Mouse (Mus musculus) ES-E14 (cell line): Measurements from ENCODE around the gene Gstm6. TPM values are rescaled to one million over a fixed set of nuclear protein-coding genes. Genes with fewer than 3 reads are reported as not detected.

Source experiments
- DNase-seq: peaks from one replicate; pipeline ENCODE4 v3.0.0-alpha.2; 2013; ENCODE audit warnings: low read depth, low spot score
- H3K27ac ChIP-seq: 2 replicates; pipeline ENCODE4 v1.5.1; 2012; ENCODE audit warnings: low read depth, mild to moderate bottlenecking, low read length, moderate library complexity, mixed read lengths; ENCODE audit not compliant: poor library complexity, insufficient read depth, severe bottlenecking
- H3K36me3 ChIP-seq: 2 replicates; pipeline ENCODE4 v1.6.1; 2012; ENCODE audit warnings: mild to moderate bottlenecking, low read length, moderate library complexity, mixed read lengths; ENCODE audit not compliant: control insufficient read depth, poor library complexity, insufficient read depth, severe bottlenecking
- H3K4me1 ChIP-seq, 2 experiments: fragments of 150-350 bp in 1 of 2; sonication (generic) in 1 of 2; 2 replicates each; pipeline ENCODE4 v1.6.1; 2012; ENCODE audit warnings: low read length in 2 of 2, mild to moderate bottlenecking in 1 of 2, mixed read lengths in 1 of 2; ENCODE audit not compliant: control insufficient read depth in 2 of 2, insufficient read depth in 2 of 2, poor library complexity in 1 of 2
- H3K4me3 ChIP-seq, 2 experiments: fragments of 150-350 bp in 1 of 2; sonication (generic) in 1 of 2; 2 replicates each; pipeline ENCODE4 v1.5.1; 2012; ENCODE audit warnings: low read length in 2 of 2, low read depth in 1 of 2, mild to moderate bottlenecking in 1 of 2, mixed read lengths in 1 of 2; ENCODE audit not compliant: insufficient read depth in 1 of 2, poor library complexity in 1 of 2, severe bottlenecking in 1 of 2
- H3K9ac ChIP-seq: 2 replicates; pipeline ENCODE4 v1.6.1; 2012; ENCODE audit warnings: low read depth, mild to moderate bottlenecking, low read length, mixed read lengths; ENCODE audit not compliant: poor library complexity, insufficient read depth, severe bottlenecking
- H3K9me3 ChIP-seq: fragments of 150-350 bp; sonication (generic); 2 replicates; pipeline ENCODE4 v1.6.1; 2012; ENCODE audit warnings: low read depth, mild to moderate bottlenecking, low read length; ENCODE audit not compliant: control insufficient read depth, insufficient read depth
- CHD2 ChIP-seq: IDR thresholded peaks from 2 replicates; pipeline ENCODE4 v1.6.1; 2014; ENCODE audit warnings: mild to moderate bottlenecking, low read depth, low read length, inconsistent platforms
- HCFC1 ChIP-seq: IDR thresholded peaks from 2 replicates; pipeline ENCODE4 v1.6.1; 2012; ENCODE audit warnings: low read length, inconsistent platforms, borderline replicate concordance; ENCODE audit not compliant: insufficient read depth
- MAFK ChIP-seq: IDR thresholded peaks from 2 replicates; pipeline ENCODE4 v1.6.1; 2014; ENCODE audit warnings: mild to moderate bottlenecking, low read depth, low read length, inconsistent platforms; ENCODE audit not compliant: insufficient read depth
- ZC3H11A ChIP-seq: IDR thresholded peaks from 2 replicates; pipeline ENCODE4 v1.6.1; 2012; ENCODE audit warnings: low read depth, mild to moderate bottlenecking, inconsistent platforms, low read length, borderline replicate concordance
- ZNF384 ChIP-seq: IDR thresholded peaks from 2 replicates; pipeline ENCODE4 v1.6.1; 2012; ENCODE audit warnings: low read depth, low read length, inconsistent platforms
- in situ Hi-C, 2 experiments: fragments of 600-800 bp; cut with MboI; formaldehyde crosslinking; loops; one replicate each; pipeline ENCODE4 v1.15.1; 2025; ENCODE audit warnings: low sequenced_read_pairs in 2 of 2, inconsistent platforms in 1 of 2; ENCODE audit not compliant: unreplicated experiment in 2 of 2
- total RNA-seq: library from RNA; depleted of rRNA; stranded (reverse); fragments of 300-350 nt; gene quantifications from 2 replicates; pipeline ENCODE4 v1.2.3, GENCODE M21; 2012

Gene Gstm6
- total RNA-seq, 1 experiment, result 0.98 TPM

- TF ChIP-seq MAFK (no peak), HCFC1 (no peak), ZNF384 (no peak), ZC3H11A (no peak), CHD2 (no peak)
- no peak overlapping the region for H3K27ac ChIP-seq
- H3K4me1 ChIP-seq, result peaks cover 0 to 9% of the 10 kb centered on the region in 2 experiments; a peak in 1 of 4 replicates
- no peak overlapping the region for H3K9ac ChIP-seq
- in situ Hi-C loops, result no loop called here
- peaks cover 2% of the 10 kb centered on the region; the same call in 1 of the 2 replicates for H3K36me3 ChIP-seq
- H3K4me3 ChIP-seq, result no peak overlapping the region
- no peak for DNase-seq
- no peaks in the 10 kb centered on the region for H3K9me3 ChIP-seq
Observed at GRCm38 (mm10) chr3:107983771-107984170, 40.2 kb upstream of the Gstm6 start.

- no peak overlapping the region for H3K4me3 ChIP-seq
- no peak for TF ChIP-seq MAFK
- no peak for TF ChIP-seq HCFC1
- TF ChIP-seq CHD2, result no peak
- TF ChIP-seq ZC3H11A, result no peak
- no peak for TF ChIP-seq ZNF384
- no peaks in the 10 kb centered on the region for H3K9me3 ChIP-seq
- peaks cover 2% of the 10 kb centered on the region; the same call in 1 of the 2 replicates for H3K36me3 ChIP-seq
- no peak for DNase-seq
- in situ Hi-C loops, result no loop called here
- H3K27ac ChIP-seq, result no peak overlapping the region
- H3K4me1 ChIP-seq, result peaks cover 0 to 9% of the 10 kb centered on the region in 2 experiments; a peak in 1 of 4 replicates
- no peak overlapping the region for H3K9ac ChIP-seq
Observed at GRCm38 (mm10) chr3:107982726-107983125, 39.2 kb upstream of the Gstm6 start.

GRCm38 (mm10) chr3:107981261-107981660, 37.7 kb upstream of the Gstm6 start:
- Histone ChIP-seq H3K27ac (no peak overlapping the region), H3K4me3 (no peak overlapping the region), H3K9me3 (no peaks in the 10 kb centered on the region), H3K9ac (no peak overlapping the region), H3K36me3 (peaks cover 2% of the 10 kb centered on the region; the same call in 1 of the 2 replicates), H3K4me1 (peaks cover 0 to 4% of the 10 kb centered on the region in 2 experiments; a peak in 1 of 4 replicates)
- DNase-seq, result no peak
- TF ChIP-seq ZNF384, result no peak
- no peak for TF ChIP-seq CHD2
- TF ChIP-seq MAFK, result no peak
- TF ChIP-seq HCFC1, result no peak
- no peak for TF ChIP-seq ZC3H11A
- in situ Hi-C loops, result no loop called here

DNA sequence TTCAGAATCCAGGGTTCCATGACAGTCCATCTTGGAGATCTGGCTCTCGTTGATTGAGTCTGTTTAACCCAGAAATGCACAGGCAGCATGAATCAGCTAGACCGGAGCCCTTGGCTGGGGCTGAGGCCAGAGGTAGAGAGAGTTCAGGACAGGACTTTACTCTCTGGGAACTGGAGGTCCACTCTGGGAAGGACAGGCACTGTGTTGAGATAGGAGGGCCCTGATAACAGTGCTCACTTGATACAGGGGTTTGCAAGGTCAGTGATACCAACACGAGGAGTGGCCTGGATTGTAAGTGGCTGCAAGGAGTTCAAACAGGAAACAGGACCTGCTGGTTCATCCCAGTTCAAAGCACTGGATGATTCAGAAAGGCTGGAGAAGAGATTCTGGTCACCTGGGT, 34.1 kb upstream of the Gstm6 start:
- Histone ChIP-seq H3K27ac (no peak overlapping the region), H3K9me3 (no peaks in the 10 kb centered on the region), H3K9ac (no peak overlapping the region), H3K36me3 (no peaks in the 10 kb centered on the region), H3K4me3 (no peak overlapping the region), H3K4me1 (no peaks in the 10 kb centered on the region)
- in situ Hi-C loops, result no loop called here
- TF ChIP-seq HCFC1, result no peak
- no peak for TF ChIP-seq MAFK
- no peak for TF ChIP-seq CHD2
- no peak for TF ChIP-seq ZNF384
- TF ChIP-seq ZC3H11A, result no peak
- DNase-seq, result no peak

GRCm38 (mm10) chr3:107974237-107974636, 30.7 kb upstream of the Gstm6 start:
- Histone ChIP-seq H3K36me3 (no peaks in the 10 kb centered on the region), H3K4me3 (no peak overlapping the region), H3K27ac (no peak overlapping the region), H3K4me1 (peaks cover 0 to under 1% of the 10 kb centered on the region in 2 experiments; a peak in 2 of 4 replicates), H3K9me3 (no peaks in the 10 kb centered on the region), H3K9ac (no peak overlapping the region)
- DNase-seq, result no peak
- TF ChIP-seq ZC3H11A (no peak), CHD2 (no peak), ZNF384 (no peak), HCFC1 (no peak), MAFK (no peak)
- in situ Hi-C loops, result no loop called here
